Mouse (Mus musculus) heart, adult 2 months (tissue): ENCODE measurements around the gene Rab3d. TPM values are rescaled to one million over a fixed set of nuclear protein-coding genes. Genes with fewer than 3 reads are reported as not detected.
A peak's percentile ranks its signal among the peaks of the same experiment; 100 is the strongest.

ENCODE experiments used
- DNase-seq, 2 experiments: peaks; one replicate each; pipeline ENCODE4 v3.0.0; 2021
- H3K27ac ChIP-seq: fragments of 200-600 bp; 2 replicates; pipeline ENCODE4 v1.8.1; 2022
- H3K27me3 ChIP-seq: fragments of 200-500 bp; 2 replicates; pipeline ENCODE4 v1.6.1; 2012; ENCODE audit warnings: mild to moderate bottlenecking, low read length, inconsistent platforms, mixed read lengths; ENCODE audit not compliant: control insufficient read depth, insufficient read depth
- H3K36me3 ChIP-seq: fragments of 200-500 bp; 2 replicates; pipeline ENCODE4 v1.6.1; 2012; ENCODE audit warnings: low read length, inconsistent platforms; ENCODE audit not compliant: control insufficient read depth, insufficient read depth
- H3K4me1 ChIP-seq: fragments of 200-500 bp; 2 replicates; pipeline ENCODE4 v1.6.1; 2011; ENCODE audit warnings: low read length; ENCODE audit not compliant: control insufficient read depth, insufficient read depth
- H3K4me3 ChIP-seq: fragments of 200-600 bp; 2 replicates; pipeline ENCODE4 v1.8.1; 2022
- H3K79me2 ChIP-seq: fragments of 200-500 bp; replicated peaks from 2 replicates; pipeline ENCODE4 v1.6.1; 2012; ENCODE audit warnings: mild to moderate bottlenecking, inconsistent platforms, low read length, moderate library complexity, mixed read lengths; ENCODE audit not compliant: control insufficient read depth, insufficient read depth
- H3K9ac ChIP-seq: fragments of 200-500 bp; 2 replicates; pipeline ENCODE4 v1.6.1; 2012; ENCODE audit warnings: low read depth, mild to moderate bottlenecking, control low read depth, inconsistent platforms, low read length, mixed read lengths
- CTCF ChIP-seq: fragments of 200-600 bp; IDR thresholded peaks from 2 replicates; pipeline ENCODE4 v1.8.1; 2022; ENCODE audit warnings: antibody characterized with exemption, mild to moderate bottlenecking, moderate library complexity
- EP300 ChIP-seq: fragments of 200-500 bp; IDR thresholded peaks from 2 replicates; pipeline ENCODE4 v1.6.1; 2011; ENCODE audit warnings: low read depth, low read length, control low read depth; ENCODE audit not compliant: insufficient read depth
- POLR2A ChIP-seq: fragments of 200-500 bp; IDR thresholded peaks from 2 replicates; pipeline ENCODE4 v1.6.1; 2011; ENCODE audit warnings: mild to moderate bottlenecking, low read depth, low read length, control low read depth; ENCODE audit not compliant: insufficient read depth
- WGBS: fragments of 180-500 bp; shearing (Covaris S2); methylation state at CpG from one replicate; pipeline ENCODE4 v1.1.7; 2018; 5-methylcytosine and 5-hydroxymethylcytosine counted together
- intact Hi-C: fragments of 180-260 bp; cut with DNase I; formaldehyde crosslinking; loops from one replicate; pipeline ENCODE4 v1.15.1; 2025
- long read RNA-seq: library from polyadenylated mRNA; stranded (forward); transcript quantifications from one replicate; pipeline ENCODE4 v2.0.0, GENCODE M21; 2021
- polyA plus RNA-seq: library from polyadenylated mRNA; depleted of rRNA; stranded (reverse); fragments of >200 nt; gene quantifications from 2 replicates; pipeline ENCODE4 v1.2.3, GENCODE M21; 2012; rRNA removed
- total RNA-seq, 2 experiments: library from RNA; stranded (reverse); gene quantifications; 2 replicates each; pipeline ENCODE4 v1.2.3; 2021

Gene Rab3d
- total RNA-seq (10 to 100 TPM; 12.4 to 13.5 TPM), polyA plus RNA-seq (22.8 and 27.6 TPM in 2 replicates)
- long read RNA-seq, transcript Rab3d-201 (5 exons, 3,835 nt): major isoform, 33 of 38 reads
- long read RNA-seq, partial matches to known transcripts: 0 of 38 reads
- long read RNA-seq, other reads (novel, unspliced or antisense): 5 of 38 reads

DNA sequence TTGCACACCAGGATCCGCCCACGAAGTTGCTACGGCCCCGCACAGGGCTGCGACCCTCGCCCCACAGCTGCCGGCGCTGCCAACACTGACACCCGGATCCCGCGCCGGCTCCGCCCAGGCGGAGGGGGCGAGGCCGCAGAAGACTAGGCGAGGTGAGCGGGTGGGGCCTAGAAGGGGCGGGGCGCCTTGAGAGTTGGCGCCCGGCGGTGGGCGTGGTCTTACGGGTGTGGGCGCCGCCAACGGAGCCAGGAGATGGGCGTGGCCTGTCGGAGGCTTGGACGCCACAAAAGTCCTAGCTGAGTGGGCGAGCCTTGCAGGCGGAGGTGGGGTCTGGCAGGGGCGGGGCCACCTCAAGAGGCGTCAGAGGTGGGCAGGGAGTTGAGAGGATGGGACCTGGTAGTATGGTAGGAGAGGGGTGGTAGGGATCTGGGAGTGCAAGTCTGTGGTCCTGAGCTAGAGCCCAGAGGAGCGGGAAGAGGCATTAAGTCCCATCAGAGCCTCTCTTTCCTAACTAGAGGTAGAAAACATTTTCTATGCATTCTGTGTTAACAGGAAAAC is at the start of gene Rab3d:
TSS of gene Rab3d (minus strand) at position 158 of the 558 bp plus-strand sequence.
- under 1% methylated on average over 36 of the region's 36 CpGs for WGBS
- no peak for TF ChIP-seq EP300
- peak; percentile 48; the same call in 1 of the 2 replicates for TF ChIP-seq POLR2A
- Histone ChIP-seq H3K4me1 (peaks cover 4% of the 10 kb centered on the region), H3K27me3 (no peaks in the 10 kb centered on the region), H3K4me3 (peak within 1 kb of the TSS; percentile 70), H3K9ac (peak within 1 kb of the TSS; percentile 83), H3K27ac (peak within 1 kb of the TSS; percentile 83), H3K36me3 (no peaks in the 10 kb centered on the region; the same call in 1 of the 2 replicates), H3K79me2 (no peaks in the 10 kb centered on the region)
- peak; percentile 95 to 97 for DNase-seq
- intact Hi-C loops: no loop called here

DNA sequence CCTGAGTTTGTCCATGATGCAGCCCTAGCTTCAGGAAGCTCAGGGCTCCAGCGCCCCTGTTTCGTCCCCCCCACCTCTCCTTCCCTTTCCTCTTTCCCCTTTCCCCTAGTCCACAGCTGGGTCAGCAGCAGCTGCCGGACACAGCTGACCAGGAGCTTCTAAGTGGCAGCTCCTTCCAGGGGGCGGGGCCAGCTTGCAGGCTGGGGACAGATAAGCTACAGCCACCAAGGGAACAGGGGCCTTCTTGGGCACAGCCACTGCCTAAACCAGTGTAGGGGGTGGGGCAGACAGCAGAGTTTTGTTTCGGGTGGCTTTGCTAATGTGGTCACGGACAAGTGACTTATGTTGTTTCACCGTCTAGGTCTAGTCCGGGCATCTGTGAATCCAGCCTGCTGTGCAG is 45.4 kb upstream of the Rab3d start, which contains the start of gene Epor:
TSS of gene Epor (minus strand) at position 90 of the 400 bp plus-strand sequence.
- peak within 1 kb of the TSS; percentile 55 for H3K4me3 ChIP-seq
- intact Hi-C loops: no loop called here
- H3K4me1 ChIP-seq: no peaks in the 10 kb centered on the region; the same call in 1 of the 2 replicates
- WGBS: 10% methylated on average over 8 of the region's 8 CpGs
- no peak for TF ChIP-seq EP300
- no peaks in the 10 kb centered on the region for H3K79me2 ChIP-seq
- no peaks in the 10 kb centered on the region for H3K27me3 ChIP-seq
- H3K9ac ChIP-seq: peak within 1 kb of the TSS; percentile 50
- peak within 1 kb of the TSS; percentile 53 for H3K27ac ChIP-seq
- no peaks in the 10 kb centered on the region for H3K36me3 ChIP-seq
- peak; percentile 74 to 79 for DNase-seq

DNA sequence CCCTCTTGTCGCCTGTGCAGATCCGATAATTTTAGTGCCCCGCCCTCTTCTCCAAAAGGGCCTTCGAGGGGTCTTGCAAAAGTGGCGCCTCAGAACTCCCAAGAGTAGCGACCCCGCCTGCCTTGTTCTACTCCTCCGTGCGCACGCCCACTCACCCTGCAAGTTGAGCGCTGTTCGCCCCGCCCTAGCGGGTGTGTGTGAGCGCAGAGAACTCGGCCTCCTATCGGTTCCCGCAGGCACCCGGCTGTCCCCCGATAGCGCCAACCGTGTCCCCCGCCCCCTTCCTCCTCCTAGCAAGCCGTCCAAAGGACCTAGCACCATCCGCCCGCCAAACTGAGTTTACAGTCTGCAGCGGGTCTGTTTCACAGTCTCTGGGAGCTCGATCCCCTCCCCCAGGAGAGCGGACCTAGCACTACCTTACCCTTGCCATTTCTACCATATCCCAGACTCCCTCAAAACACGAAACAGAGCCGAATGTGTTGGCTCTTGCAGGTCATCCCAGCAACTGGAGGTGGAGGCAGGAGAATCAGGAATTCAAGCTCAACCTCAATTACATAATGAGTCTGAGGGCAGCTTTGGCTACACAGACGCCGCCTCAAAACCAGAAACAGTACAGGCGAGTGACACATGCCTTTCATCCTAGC is 44.5 kb upstream of the Rab3d start:
- TF ChIP-seq POLR2A (no peak), EP300 (no peak), CTCF (peak; percentile 50)
- Histone ChIP-seq H3K27ac (peak overlapping the region; percentile 24; the same call in 1 of the 2 replicates), H3K79me2 (no peaks in the 10 kb centered on the region), H3K27me3 (no peaks in the 10 kb centered on the region), H3K4me3 (peak overlapping the region; percentile 55), H3K36me3 (no peaks in the 10 kb centered on the region), H3K4me1 (no peaks in the 10 kb centered on the region; the same call in 1 of the 2 replicates), H3K9ac (peak overlapping the region; percentile 50)
- intact Hi-C loops: no loop called here
- DNase-seq: peak; percentile 71 to 74
- 2% methylated on average over 34 of the region's 34 CpGs for WGBS

DNA sequence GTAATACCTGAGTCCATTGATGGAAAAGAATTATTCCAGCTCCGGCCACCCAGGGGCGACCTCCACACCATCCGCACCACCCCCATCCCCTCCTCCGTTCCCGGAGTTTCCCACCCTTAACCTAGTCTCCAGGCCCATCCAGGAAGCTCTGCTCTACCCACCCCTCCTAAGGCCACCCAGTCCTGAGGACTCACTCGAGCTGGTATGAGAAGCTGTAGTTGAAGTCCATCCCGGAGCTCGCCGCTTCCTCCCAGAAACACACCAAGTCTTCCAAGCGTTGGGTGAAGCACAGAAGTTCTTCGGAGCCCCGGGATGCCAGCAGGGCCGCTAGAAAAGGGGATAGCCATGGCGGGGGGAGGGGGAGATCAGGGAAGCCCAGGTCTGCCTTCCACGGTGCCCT is 44.0 kb upstream of the Rab3d start:
- H3K36me3 ChIP-seq: no peaks in the 10 kb centered on the region
- peak overlapping the region; percentile 50 for H3K9ac ChIP-seq
- H3K27me3 ChIP-seq: no peaks in the 10 kb centered on the region
- intact Hi-C loops: no loop called here
- under 1% methylated on average over 15 of the region's 15 CpGs for WGBS
- H3K4me1 ChIP-seq: no peaks in the 10 kb centered on the region; the same call in 1 of the 2 replicates
- H3K27ac ChIP-seq: no peak overlapping the region
- no peak for TF ChIP-seq CTCF
- no peak for TF ChIP-seq POLR2A
- TF ChIP-seq EP300: no peak
- peak overlapping the region; percentile 55 for H3K4me3 ChIP-seq
- no peaks in the 10 kb centered on the region for H3K79me2 ChIP-seq
- DNase-seq: no peak

DNA sequence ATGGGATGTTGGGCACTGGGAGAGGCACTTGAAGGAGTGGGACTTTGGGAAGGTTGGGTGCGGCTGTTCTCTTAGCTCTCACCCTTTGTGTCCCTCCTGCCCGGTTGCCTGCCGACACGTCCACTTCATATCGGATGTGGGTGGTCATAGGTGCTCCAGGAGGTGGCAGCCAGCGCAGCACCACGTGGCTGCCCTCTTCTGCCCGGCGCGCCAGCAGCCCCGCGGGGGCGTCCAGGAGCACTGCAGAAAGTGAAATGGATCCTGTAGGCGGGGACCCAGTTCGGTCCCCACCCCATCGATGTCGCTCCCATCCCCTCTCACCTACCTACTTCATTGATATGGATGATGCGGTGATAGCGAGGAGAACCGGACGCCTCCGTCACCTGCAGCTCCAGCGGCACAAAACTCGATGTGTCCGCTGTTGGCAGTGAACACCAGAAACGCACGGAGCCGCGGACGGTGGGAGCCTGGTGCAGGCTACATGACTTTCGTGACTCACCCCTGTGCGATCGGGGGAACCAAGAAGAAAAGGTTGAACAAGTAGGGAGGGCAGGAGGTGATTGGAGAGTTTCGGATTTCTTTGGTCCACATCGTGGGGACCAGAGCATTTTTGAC is 43.5 kb upstream of the Rab3d start:
- Histone ChIP-seq H3K36me3 (no peaks in the 10 kb centered on the region), H3K9ac (no peak overlapping the region), H3K4me1 (no peaks in the 10 kb centered on the region; the same call in 1 of the 2 replicates), H3K27ac (no peak overlapping the region), H3K4me3 (peak overlapping the region; percentile 55), H3K27me3 (no peaks in the 10 kb centered on the region), H3K79me2 (no peaks in the 10 kb centered on the region)
- intact Hi-C loops: no loop called here
- WGBS: 14% methylated on average over 35 of the region's 35 CpGs
- DNase-seq: peak in 1 of 2 experiments; percentile 28
- TF ChIP-seq CTCF (no peak), POLR2A (no peak), EP300 (no peak)
